Mouse (Mus musculus) erythroblast, embryonic 14.5 days (primary cell): ENCODE results near the gene Bdkrb1. TPM values are rescaled to one million over a fixed set of nuclear protein-coding genes. Genes with fewer than 3 reads are reported as not detected.

Source experiments
- H3K27me3 ChIP-seq: 2 replicates; pipeline ENCODE4 v1.6.1; 2012; ENCODE audit warnings: inconsistent platforms; ENCODE audit not compliant: control insufficient read depth
- H3K36me3 ChIP-seq: 2 replicates; pipeline ENCODE4 v1.6.1; 2012; ENCODE audit warnings: mild to moderate bottlenecking, inconsistent platforms; ENCODE audit not compliant: control insufficient read depth
- H3K4me1 ChIP-seq: 2 replicates; pipeline ENCODE4 v1.6.1; 2012; ENCODE audit warnings: inconsistent platforms; ENCODE audit not compliant: control insufficient read depth
- H3K4me3 ChIP-seq: replicated peaks from 2 replicates; pipeline ENCODE3; 2012; ENCODE audit warnings: moderate library complexity, mild to moderate bottlenecking, inconsistent platforms
- H3K9me3 ChIP-seq: 2 replicates; pipeline ENCODE4 v1.6.1; 2012; ENCODE audit warnings: low read length, inconsistent platforms, mixed read lengths; ENCODE audit not compliant: control insufficient read depth
- GATA1 ChIP-seq: IDR thresholded peaks from 2 replicates; pipeline ENCODE4 v1.6.1; 2012; ENCODE audit warnings: low read length, inconsistent platforms, mixed read lengths
- TAL1 ChIP-seq: IDR thresholded peaks from 3 replicates; pipeline ENCODE4 v1.6.1; 2012; ENCODE audit warnings: low read length, inconsistent platforms, mixed read lengths
- polyA plus RNA-seq: library from polyadenylated mRNA; stranded (reverse); fragments of >175 nt; gene quantifications from 2 replicates; pipeline ENCODE4 v1.2.3, GENCODE M21; 2012

The Bdkrb1 gene
- not detected in 2 replicates for polyA plus RNA-seq

DNA sequence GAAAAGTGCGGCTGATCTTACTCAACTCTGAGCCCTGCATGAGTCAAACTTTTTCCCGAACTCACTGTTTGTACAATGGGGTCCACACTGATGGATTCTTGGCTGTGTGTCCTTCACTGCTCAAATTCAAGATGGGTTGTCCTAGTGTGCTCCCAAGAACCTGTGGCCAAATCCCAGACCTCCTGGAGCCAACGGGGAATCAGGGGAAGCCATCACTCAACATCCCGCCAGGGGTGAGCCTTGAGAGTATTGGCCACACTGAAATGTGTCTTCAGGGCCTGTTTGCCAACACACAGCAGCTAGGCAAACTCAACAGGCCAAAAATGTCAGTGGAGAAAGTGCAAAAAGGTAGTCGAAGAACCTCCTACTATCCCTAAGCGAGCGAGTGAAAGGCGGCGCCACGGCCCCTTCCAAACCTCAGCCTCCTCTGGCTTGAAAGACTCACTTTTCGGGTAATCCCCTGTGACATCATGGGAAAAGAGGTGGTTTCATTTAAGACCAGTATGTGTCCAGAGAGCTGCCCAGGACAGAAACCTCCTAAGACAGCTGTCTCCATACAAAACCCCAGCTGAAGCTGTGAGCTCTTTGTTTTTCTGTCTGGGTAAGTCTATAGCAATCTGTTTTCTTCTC is at the start of gene Bdkrb1:
TSS of gene Bdkrb1 (plus strand) at position 505 of the 630 bp plus-strand sequence.
- Histone ChIP-seq H3K4me1 (peaks cover 4% of the 10 kb centered on the region), H3K36me3 (no peaks in the 10 kb centered on the region), H3K27me3 (no peaks in the 10 kb centered on the region), H3K9me3 (no peaks in the 10 kb centered on the region), H3K4me3 (no peak within 1 kb of the TSS)
- TF ChIP-seq GATA1 (no peak), TAL1 (no peak)

- H3K9me3 ChIP-seq: 0 out of 2 replicates have a peak, but pooled peaks cover 2% of the 10 kb centered on the region
- H3K36me3 ChIP-seq: no peaks in the 10 kb centered on the region
- no peak overlapping the region for H3K4me3 ChIP-seq
- no peaks in the 10 kb centered on the region for H3K4me1 ChIP-seq
- TF ChIP-seq TAL1 (no peak), GATA1 (no peak)
- no peaks in the 10 kb centered on the region for H3K27me3 ChIP-seq
Observed at GRCm38 (mm10) chr12:105554151-105554772, 48.6 kb upstream of the Bdkrb1 start.

DNA sequence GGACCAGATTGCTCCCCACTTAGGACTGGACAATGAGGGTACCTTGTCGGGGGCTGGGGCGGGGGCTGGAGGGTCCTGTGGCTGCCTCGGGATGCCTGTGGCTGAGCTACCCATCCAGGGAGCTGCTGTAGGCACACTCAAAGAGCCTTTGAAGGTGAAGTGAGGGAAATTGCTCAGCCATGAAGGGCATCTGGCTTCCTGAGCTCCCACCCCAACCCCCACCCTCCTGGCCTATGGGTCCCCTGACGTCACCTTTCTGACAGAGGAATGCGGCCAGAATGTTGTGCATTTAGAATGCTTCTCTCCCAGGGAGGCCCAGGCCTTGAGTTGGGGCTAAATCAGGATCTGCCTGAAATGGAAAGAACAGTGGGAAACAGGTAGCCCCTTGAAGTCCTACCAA is 47.7 kb upstream of the Bdkrb1 start:
- no peaks in the 10 kb centered on the region for H3K36me3 ChIP-seq
- H3K27me3 ChIP-seq: no peaks in the 10 kb centered on the region
- no peaks in the 10 kb centered on the region for H3K4me1 ChIP-seq
- TF ChIP-seq GATA1: no peak
- TF ChIP-seq TAL1: no peak
- H3K9me3 ChIP-seq: 0 out of 2 replicates have a peak, but pooled peaks cover 2% of the 10 kb centered on the region
- H3K4me3 ChIP-seq: no peak overlapping the region

- Histone ChIP-seq H3K27me3 (peaks cover 13% of the 10 kb centered on the region), H3K4me3 (no peak overlapping the region), H3K36me3 (no peaks in the 10 kb centered on the region), H3K9me3 (0 out of 2 replicates have a peak, but pooled peaks cover 2% of the 10 kb centered on the region), H3K4me1 (no peaks in the 10 kb centered on the region)
- TF ChIP-seq GATA1: no peak
Observed at GRCm38 (mm10) chr12:105557250-105557925, 45.5 kb upstream of the Bdkrb1 start.

- H3K27me3 ChIP-seq: peaks cover 42% of the 10 kb centered on the region
- H3K4me3 ChIP-seq: no peak overlapping the region
- no peak for TF ChIP-seq TAL1
- no peak for TF ChIP-seq GATA1
- H3K4me1 ChIP-seq: no peaks in the 10 kb centered on the region
- H3K9me3 ChIP-seq: 0 out of 2 replicates have a peak, but pooled peaks cover 2% of the 10 kb centered on the region
- no peaks in the 10 kb centered on the region for H3K36me3 ChIP-seq
Observed at GRCm38 (mm10) chr12:105561007-105561534, 41.8 kb upstream of the Bdkrb1 start.

DNA sequence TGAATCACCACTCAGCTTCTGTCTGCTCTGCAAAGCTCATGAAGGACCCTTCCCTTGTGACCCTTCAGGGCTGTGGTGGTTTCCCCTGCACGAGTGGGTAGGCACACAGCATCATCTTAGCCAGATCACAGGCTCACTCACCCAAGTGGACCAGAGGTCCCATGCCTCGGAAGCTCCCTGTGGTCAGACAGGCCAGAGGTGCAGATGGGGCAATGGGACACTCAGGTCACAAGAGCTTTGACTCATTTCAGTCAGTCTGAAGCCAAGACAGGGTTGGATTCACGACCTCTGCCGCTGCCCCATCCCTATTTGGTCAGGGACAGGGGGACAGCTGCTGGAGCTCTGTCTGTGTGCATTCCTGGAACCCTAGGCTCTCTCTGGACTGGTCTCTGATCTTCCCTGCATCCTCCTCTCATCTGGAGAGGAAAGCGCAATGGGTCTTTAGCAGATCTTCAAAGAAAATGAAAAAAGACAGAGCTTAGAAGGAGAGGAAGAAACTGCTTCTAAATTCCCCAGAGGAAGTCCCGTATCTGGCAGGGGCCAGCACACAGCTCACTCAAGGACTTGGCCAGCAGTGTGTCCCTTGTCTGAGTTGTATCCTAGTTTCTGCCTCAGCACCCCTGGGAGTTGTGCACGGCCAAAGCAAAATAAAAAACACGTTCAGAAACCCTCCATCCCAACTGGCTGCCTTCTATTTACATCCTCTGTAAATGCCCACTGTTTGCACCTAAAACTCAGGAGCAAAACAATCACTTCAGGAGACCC is 40.6 kb upstream of the Bdkrb1 start:
- no peaks in the 10 kb centered on the region for H3K4me1 ChIP-seq
- TF ChIP-seq TAL1: no peak
- TF ChIP-seq GATA1: no peak
- H3K27me3 ChIP-seq: peaks cover 49% of the 10 kb centered on the region
- 0 out of 2 replicates have a peak, but pooled peaks cover 2% of the 10 kb centered on the region for H3K9me3 ChIP-seq
- no peak overlapping the region for H3K4me3 ChIP-seq
- H3K36me3 ChIP-seq: no peaks in the 10 kb centered on the region

DNA sequence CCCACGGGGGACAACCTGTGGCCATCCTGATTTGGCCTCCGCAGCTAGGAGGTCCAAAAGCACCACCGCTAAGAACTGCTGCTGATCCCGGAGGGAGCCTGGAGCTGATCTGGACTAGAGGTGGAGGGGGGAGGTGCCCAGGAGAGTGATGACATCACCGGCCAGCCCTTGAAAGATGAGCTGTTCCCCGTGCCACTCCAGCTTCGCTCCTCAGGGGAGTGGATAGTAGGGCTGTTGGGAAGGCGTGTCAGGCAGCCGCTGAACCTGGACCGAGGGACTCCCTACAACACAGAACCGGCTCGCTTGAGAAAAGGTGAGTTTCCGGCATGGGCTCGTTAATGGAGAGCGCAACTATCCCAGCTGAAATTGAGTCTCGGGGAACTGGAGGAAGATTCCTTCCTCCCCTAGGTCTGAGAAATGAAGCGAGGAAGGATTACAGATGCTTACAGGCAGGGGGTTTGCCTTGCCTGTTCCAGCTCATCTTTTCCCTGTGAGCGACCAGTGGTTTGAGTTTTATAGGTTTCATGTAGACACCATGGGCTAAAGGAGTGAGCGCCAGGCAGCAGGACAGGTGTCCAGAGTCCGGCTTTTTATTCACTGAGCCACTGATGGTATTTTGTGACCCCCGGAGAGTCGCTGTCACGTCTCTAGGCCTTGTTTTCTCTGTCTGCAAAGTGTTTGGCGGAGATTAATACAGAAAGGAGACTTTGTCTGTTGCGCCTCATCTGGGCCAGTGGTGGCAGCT is 39.8 kb upstream of the Bdkrb1 start, which contains the start of gene Bdkrb2:
TSS of gene Bdkrb2 (plus strand) at position 291 of the 745 bp plus-strand sequence.
- Histone ChIP-seq H3K4me1 (no peaks in the 10 kb centered on the region), H3K4me3 (no peak within 1 kb of the TSS), H3K27me3 (peaks cover 49% of the 10 kb centered on the region), H3K36me3 (no peaks in the 10 kb centered on the region), H3K9me3 (0 out of 2 replicates have a peak, but pooled peaks cover 2% of the 10 kb centered on the region)
- no peak for TF ChIP-seq TAL1
- no peak for TF ChIP-seq GATA1

DNA sequence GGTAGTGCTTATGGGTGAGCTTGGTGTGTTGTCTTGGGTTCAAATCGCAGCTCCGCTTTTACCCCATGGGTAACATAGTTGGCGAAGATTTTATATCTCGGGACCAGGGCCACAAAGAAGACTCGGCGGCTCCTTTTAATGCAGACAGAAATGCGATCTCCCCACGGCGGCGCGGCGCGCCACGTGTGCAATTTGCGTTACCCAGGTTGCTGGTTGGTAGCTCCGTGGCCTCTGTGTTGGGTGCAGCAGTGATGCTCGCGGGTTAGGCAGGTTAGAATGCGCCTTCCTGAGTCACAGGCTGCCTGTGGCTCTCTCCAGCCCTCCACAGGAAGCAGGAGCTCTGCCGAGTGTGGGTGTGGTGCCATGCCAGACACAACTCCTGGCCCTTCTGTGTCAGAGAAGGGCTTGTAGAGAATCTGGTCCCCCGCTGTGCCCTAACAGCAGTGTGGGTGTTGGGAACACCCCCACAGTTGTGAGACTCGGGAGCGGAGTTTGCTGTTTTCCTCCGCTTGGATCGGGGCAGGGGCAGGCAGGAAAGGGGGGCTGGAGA is 39.1 kb upstream of the Bdkrb1 start:
- no peaks in the 10 kb centered on the region for H3K9me3 ChIP-seq
- TF ChIP-seq GATA1 (no peak), TAL1 (no peak)
- no peaks in the 10 kb centered on the region for H3K4me1 ChIP-seq
- H3K4me3 ChIP-seq: no peak overlapping the region
- H3K27me3 ChIP-seq: peaks cover 49% of the 10 kb centered on the region
- no peaks in the 10 kb centered on the region for H3K36me3 ChIP-seq
